Mouse (Mus musculus) hindbrain, embryonic 11.5 days (tissue): Measurements from ENCODE around the gene Npas1. TPM values are rescaled to one million over a fixed set of nuclear protein-coding genes. Genes with fewer than 3 reads are reported as not detected.

Source experiments
- ATAC-seq: fragments of 200-750 bp; cut with Nextera tagmentation; 2 replicates; pipeline ENCODE4 v1.8.0; 2017; ENCODE audit warnings: mild to moderate bottlenecking, moderate TSS enrichment, moderate library complexity; ENCODE audit not compliant: low FRiP score
- DNase-seq: peaks from one replicate; pipeline ENCODE4 v3.0.0-alpha.2; 2015; ENCODE audit warnings: low spot score
- H3K27ac ChIP-seq: fragments of 300-500 bp; sonication (generic); 2 replicates; pipeline ENCODE4 v1.5.1; 2014; ENCODE audit warnings: mild to moderate bottlenecking, low read depth, low read length
- H3K27me3 ChIP-seq: fragments of 300-500 bp; sonication (generic); 2 replicates; pipeline ENCODE4 v1.6.1; 2014; ENCODE audit warnings: mild to moderate bottlenecking, low read length, moderate library complexity, mixed read lengths; ENCODE audit not compliant: control insufficient read depth, insufficient read depth
- H3K36me3 ChIP-seq: fragments of 300-500 bp; sonication (generic); 2 replicates; pipeline ENCODE4 v1.6.1; 2014; ENCODE audit warnings: mild to moderate bottlenecking, low read length, moderate library complexity, mixed read lengths; ENCODE audit not compliant: control insufficient read depth, insufficient read depth
- H3K4me1 ChIP-seq: fragments of 300-500 bp; sonication (generic); replicated peaks from 2 replicates; pipeline ENCODE4 v1.6.1; 2014; ENCODE audit warnings: low read length, mixed read lengths; ENCODE audit not compliant: control insufficient read depth, insufficient read depth
- H3K4me2 ChIP-seq: fragments of 300-500 bp; sonication (generic); replicated peaks from 2 replicates; pipeline ENCODE4 v1.6.1; 2014; ENCODE audit warnings: mild to moderate bottlenecking, low read depth, low read length
- H3K4me3 ChIP-seq: fragments of 300-500 bp; sonication (generic); 2 replicates; pipeline ENCODE4 v1.5.1; 2014; ENCODE audit warnings: low read depth, low read length
- H3K9ac ChIP-seq: fragments of 300-500 bp; sonication (generic); 2 replicates; pipeline ENCODE4 v1.6.1; 2014; ENCODE audit warnings: low read depth, low read length
- H3K9me3 ChIP-seq: fragments of 300-500 bp; sonication (generic); 2 replicates; pipeline ENCODE4 v1.6.1; 2016; ENCODE audit warnings: low read length; ENCODE audit not compliant: control insufficient read depth
- WGBS: fragments of 180-500 bp; shearing (Covaris S2); extraction: QIAGEN DNeasy Blood & Tissue Kit; methylation state at CpG from one replicate; pipeline ENCODE4 v1.1.7; 2014; 5-methylcytosine and 5-hydroxymethylcytosine counted together
- polyA plus RNA-seq: library from polyadenylated mRNA; unstranded; fragments of >200 nt; fragmentation: Nextera tagmentation; extraction: Ambion mirVana; gene quantifications from 2 replicates; pipeline ENCODE4 v1.2.1, GENCODE M21; 2014

Npas1 gene
- 0.14 and 0.34 TPM in 2 replicates for polyA plus RNA-seq

GRCm38 (mm10) chr7:16477628-16478027 is at the start of gene Npas1:
Npas1 (minus strand) TSS chr7:16477728.
- WGBS, result 84% methylated on average over 8 of the region's 8 CpGs
- Histone ChIP-seq H3K4me3 (peak within 1 kb of the TSS; percentile 28), H3K9ac (no peak within 1 kb of the TSS), H3K27me3 (peaks cover 50% of the 10 kb centered on the region), H3K4me1 (peaks cover 4% of the 10 kb centered on the region; the same call in 1 of the 2 replicates), H3K4me2 (peak within 1 kb of the TSS; percentile 52), H3K27ac (no peak within 1 kb of the TSS), H3K9me3 (no peaks in the 10 kb centered on the region), H3K36me3 (no peaks in the 10 kb centered on the region)
- no peak for DNase-seq
- no peak for ATAC-seq

GRCm38 (mm10) chr7:16525995-16526394 is 48.5 kb upstream of the Npas1 start:
- Histone ChIP-seq H3K9me3 (no peaks in the 10 kb centered on the region), H3K36me3 (no peaks in the 10 kb centered on the region), H3K27me3 (no peaks in the 10 kb centered on the region), H3K4me1 (no peaks in the 10 kb centered on the region), H3K9ac (no peak overlapping the region), H3K4me3 (no peak overlapping the region), H3K4me2 (no peak overlapping the region), H3K27ac (no peak overlapping the region)
- 90% methylated on average over 2 of the region's 2 CpGs for WGBS
- no peak for ATAC-seq
- no peak for DNase-seq

DNA sequence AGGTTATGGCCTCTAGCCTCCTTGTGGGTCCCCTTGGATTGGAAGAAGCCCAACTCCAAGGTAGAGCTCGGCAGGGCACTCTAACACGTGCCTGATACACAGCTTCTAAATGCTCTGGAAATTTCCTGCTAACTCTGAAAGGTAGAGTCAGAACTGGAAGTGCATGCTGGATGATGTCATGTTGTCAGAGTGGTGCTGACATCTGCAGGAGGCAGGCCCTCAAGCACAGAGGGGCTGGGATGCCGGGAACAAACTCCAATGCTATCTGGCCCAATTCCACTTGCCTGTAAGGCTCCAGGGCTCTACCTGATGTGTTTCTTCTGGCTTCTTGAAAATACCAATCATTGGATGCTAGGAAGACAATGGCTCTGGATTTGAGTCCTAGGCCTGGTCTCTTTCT is 47.9 kb upstream of the Npas1 start:
- Histone ChIP-seq H3K4me3 (no peak overlapping the region), H3K9ac (no peak overlapping the region), H3K9me3 (no peaks in the 10 kb centered on the region), H3K4me2 (no peak overlapping the region), H3K27me3 (no peaks in the 10 kb centered on the region), H3K27ac (no peak overlapping the region), H3K36me3 (no peaks in the 10 kb centered on the region), H3K4me1 (no peaks in the 10 kb centered on the region)
- ATAC-seq, result no peak
- 83% methylated on average over 3 of the region's 3 CpGs for WGBS
- no peak for DNase-seq

DNA sequence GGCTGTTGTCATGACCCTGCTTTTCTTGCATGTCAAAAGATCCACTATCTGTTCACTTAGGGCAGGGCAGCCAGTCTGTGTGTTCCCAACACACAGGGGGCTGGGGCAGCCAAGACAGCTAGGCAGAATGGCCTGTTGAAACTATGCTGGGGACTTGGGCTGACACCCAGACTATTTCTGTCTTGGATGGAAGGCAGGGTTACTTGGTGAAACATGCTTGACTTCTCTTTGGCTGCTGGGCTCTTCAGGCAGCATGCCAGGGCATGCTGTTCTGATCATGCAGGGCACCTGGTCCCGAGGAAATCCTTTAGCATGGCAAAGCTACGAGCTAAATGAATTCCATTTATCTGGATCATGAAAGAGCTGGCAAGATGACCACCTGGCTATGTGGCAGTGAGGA is 46.8 kb upstream of the Npas1 start:
- no peaks in the 10 kb centered on the region for H3K4me1 ChIP-seq
- WGBS, result 97% methylated on average over 2 of the region's 2 CpGs
- H3K9ac ChIP-seq, result no peak overlapping the region
- no peak overlapping the region for H3K4me3 ChIP-seq
- no peak for DNase-seq
- ATAC-seq, result no peak
- H3K4me2 ChIP-seq, result no peak overlapping the region
- H3K9me3 ChIP-seq, result no peaks in the 10 kb centered on the region
- H3K36me3 ChIP-seq, result no peaks in the 10 kb centered on the region
- no peak overlapping the region for H3K27ac ChIP-seq
- H3K27me3 ChIP-seq, result no peaks in the 10 kb centered on the region

DNA sequence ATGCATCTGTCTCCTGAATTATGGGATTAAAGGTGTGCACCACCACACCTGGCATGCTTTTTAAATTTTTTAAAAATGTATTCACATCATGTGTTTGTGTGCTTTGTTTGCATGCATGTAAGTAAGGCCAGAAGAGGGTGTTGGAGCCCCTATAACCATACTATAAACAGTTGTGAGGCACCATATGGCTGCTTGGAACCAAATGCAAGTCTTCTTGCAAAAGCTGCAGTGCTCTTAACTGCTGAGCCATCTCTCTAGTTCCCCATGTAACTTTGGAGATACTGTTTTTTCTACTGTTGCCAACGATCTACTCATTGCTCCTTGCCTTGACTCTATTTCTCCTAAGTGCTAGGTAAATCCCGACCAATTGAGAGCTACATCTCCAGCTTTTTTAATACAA is 41.8 kb upstream of the Npas1 start:
- no peaks in the 10 kb centered on the region for H3K36me3 ChIP-seq
- WGBS, result 93% methylated on average over 2 of the region's 2 CpGs
- no peak overlapping the region for H3K27ac ChIP-seq
- no peak overlapping the region for H3K4me3 ChIP-seq
- no peak overlapping the region for H3K4me2 ChIP-seq
- no peak overlapping the region for H3K9ac ChIP-seq
- no peaks in the 10 kb centered on the region for H3K27me3 ChIP-seq
- no peaks in the 10 kb centered on the region for H3K4me1 ChIP-seq
- DNase-seq, result no peak
- no peak for ATAC-seq
- no peaks in the 10 kb centered on the region for H3K9me3 ChIP-seq

DNA sequence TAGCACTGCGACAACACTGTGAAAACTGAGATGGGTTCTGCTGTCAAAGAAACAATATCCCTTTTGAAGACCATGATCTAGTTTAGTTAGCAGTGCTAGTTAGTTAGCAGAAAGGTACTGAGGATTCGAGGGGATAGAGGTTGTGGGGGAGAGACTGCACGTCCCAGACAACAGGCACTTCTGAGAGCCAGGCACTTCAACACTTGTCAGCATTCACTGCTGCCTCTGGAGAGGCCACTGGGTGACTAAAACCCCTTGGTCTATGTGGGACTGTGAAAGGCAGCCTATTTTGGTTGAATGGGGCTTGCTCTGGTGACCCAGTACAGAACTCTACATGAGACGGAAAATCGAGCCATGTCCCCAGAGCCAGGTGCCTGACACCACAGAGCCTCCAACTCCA is 39.7 kb upstream of the Npas1 start:
- Histone ChIP-seq H3K4me2 (no peak overlapping the region), H3K9me3 (no peaks in the 10 kb centered on the region), H3K9ac (no peak overlapping the region), H3K36me3 (no peaks in the 10 kb centered on the region), H3K4me1 (no peaks in the 10 kb centered on the region), H3K27ac (no peak overlapping the region), H3K27me3 (no peaks in the 10 kb centered on the region), H3K4me3 (no peak overlapping the region)
- 95% methylated on average over 5 of the region's 5 CpGs for WGBS
- DNase-seq, result no peak
- no peak for ATAC-seq

DNA sequence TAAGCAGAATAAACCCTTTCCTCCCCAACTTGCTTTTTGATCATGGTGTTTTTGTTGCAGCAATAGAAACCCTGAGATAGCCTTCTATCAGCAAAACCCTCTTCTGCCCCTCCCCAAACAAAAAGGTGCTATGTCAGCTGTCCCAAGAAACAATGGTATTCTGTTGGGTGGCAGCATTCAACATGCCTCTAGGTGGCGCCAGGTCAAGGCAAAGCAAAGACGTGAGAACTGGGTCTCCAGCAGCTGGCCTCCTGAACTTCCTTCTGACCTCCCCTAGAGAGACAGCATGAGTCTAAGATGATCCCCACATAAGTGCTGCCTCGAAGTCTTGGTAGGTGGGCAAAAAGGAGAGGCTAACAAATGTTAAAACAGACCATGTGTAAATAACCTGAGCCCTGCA is 29.8 kb upstream of the Npas1 start:
- Histone ChIP-seq H3K9me3 (no peaks in the 10 kb centered on the region), H3K9ac (no peak overlapping the region), H3K4me3 (no peak overlapping the region), H3K4me1 (no peaks in the 10 kb centered on the region), H3K27me3 (no peaks in the 10 kb centered on the region), H3K4me2 (no peak overlapping the region), H3K36me3 (peaks cover 9% of the 10 kb centered on the region), H3K27ac (no peak overlapping the region)
- WGBS, result 24% methylated on average over 3 of the region's 3 CpGs
- DNase-seq (peak; percentile 54), ATAC-seq (no peak)

DNA sequence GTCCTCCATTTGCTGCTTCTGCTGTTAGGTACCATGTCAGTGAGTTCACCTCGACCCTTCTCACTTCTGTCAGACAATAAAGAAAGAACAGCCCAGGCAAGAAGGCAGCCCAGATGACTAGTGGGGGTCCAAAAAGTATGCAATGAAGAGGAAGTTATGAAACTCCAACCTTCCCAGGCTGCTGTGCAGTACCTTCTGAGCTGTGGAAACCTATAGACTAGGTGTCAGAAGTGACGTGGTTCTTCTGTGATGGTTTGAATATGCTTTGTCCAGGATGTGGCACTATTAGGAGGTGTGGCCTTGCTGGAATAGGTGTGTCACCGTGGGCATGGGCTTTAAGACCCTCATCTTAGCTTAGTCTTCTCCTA is 27.7 kb upstream of the Npas1 start:
- H3K4me1 ChIP-seq, result no peaks in the 10 kb centered on the region
- H3K9ac ChIP-seq, result no peak overlapping the region
- H3K27me3 ChIP-seq, result no peaks in the 10 kb centered on the region
- DNase-seq (no peak), ATAC-seq (no peak)
- WGBS, result 92% methylated on average over 3 of the region's 3 CpGs
- H3K4me2 ChIP-seq, result no peak overlapping the region
- no peak overlapping the region for H3K27ac ChIP-seq
- H3K9me3 ChIP-seq, result no peaks in the 10 kb centered on the region
- H3K36me3 ChIP-seq, result peaks cover 9% of the 10 kb centered on the region; the same call in 1 of the 2 replicates
- no peak overlapping the region for H3K4me3 ChIP-seq

DNA sequence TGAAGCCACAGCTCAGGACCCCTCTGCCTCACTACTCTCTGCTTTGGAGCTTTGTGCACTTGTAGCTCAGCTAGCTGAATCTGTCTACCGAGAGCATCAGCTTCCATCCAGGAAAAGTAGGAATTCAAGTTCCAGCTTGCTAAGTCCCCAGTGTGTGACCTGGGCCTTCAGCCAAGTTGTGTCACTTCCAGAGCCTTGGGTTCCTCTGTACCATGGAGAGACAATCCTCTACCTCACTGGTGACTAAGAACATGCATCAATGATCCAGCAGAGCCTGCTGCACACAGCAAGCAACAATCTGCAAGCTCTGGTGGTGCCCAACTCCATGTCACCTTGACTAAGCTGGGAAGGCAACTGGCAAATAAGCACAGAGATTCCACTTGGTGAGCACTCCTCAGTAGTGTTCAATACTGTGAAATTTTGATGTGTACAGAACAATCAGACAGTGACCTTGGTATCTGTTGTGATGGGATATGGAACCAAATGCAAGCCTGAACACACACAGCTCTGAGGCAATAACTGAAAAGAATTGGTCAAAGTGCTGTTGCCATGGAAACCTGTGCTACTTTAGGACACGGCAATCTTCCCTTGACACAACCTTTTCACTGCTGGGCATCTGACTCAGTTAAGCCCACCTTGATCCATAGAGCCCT is 27.2 kb upstream of the Npas1 start:
- DNase-seq (no peak), ATAC-seq (no peak)
- H3K9me3 ChIP-seq, result no peaks in the 10 kb centered on the region
- H3K9ac ChIP-seq, result no peak overlapping the region
- no peaks in the 10 kb centered on the region for H3K4me1 ChIP-seq
- 86% methylated on average over 2 of the region's 2 CpGs for WGBS
- no peak overlapping the region for H3K4me2 ChIP-seq
- H3K4me3 ChIP-seq, result no peak overlapping the region
- no peak overlapping the region for H3K27ac ChIP-seq
- H3K27me3 ChIP-seq, result no peaks in the 10 kb centered on the region
- H3K36me3 ChIP-seq, result peaks cover 9% of the 10 kb centered on the region; the same call in 1 of the 2 replicates
